Mouse (Mus musculus): ENCODE results near the gene Ap2s1. TPM values are rescaled to one million over a fixed set of nuclear protein-coding genes. Genes with fewer than 3 reads are reported as not detected.
"Not testable (repeated sequence)": the region's sequence is repeated elsewhere in the genome, so short reads cannot be mapped to it uniquely, and the experiment has no call there.

The Ap2s1 gene
- polyA plus RNA-seq, 1 experiment, result 418 TPM

DNA sequence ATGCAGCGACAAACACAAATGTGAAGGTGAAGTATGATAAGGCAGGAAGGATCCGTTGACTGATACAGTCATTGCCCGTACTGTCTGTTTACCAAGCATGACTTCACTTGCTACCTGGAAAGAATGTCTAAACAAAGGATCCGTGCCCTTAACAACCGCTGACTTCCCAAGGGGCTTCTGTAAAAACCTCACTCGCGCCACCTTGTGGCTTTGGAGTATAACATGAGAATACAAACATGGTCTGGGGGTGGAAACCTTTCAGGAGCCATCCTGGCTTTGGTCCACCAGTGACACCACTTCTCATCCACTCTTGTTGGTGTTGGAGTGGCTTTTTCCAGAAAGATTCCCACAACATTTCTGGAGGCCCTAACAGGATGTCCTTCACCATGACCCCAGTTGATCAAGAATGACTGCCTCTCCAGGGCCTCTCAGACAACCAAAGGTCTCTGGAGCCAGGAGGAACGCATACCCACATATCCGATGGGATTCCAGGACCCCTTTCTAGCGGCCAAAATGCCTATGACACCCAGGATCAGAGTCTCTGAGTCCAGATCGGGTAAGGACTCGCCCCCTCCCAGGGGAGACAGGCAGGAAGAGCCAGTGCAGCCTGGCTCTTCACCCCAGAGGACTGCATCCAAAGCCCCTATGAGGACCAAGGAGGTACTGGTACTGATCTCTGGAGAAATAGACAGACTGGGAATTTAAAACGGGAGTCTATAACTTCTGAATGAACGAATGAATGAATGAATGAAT, 9.4 kb upstream of the Ap2s1 start:
- no peaks in the 10 kb centered on the region for H3K27me3 ChIP-seq (ENCODE audit: control insufficient read depth, insufficient read depth, low read length)
- H3K4me1 ChIP-seq (replicated peaks; ENCODE audit: control insufficient read depth, insufficient read depth, low read length), result peaks cover 7% of the 10 kb centered on the region
- WGBS, result 29% methylated on average over 14 of the region's 14 CpGs
- DNase-seq, result peak; percentile 73
- no peaks in the 10 kb centered on the region for H3K36me3 ChIP-seq (ENCODE audit: control insufficient read depth, insufficient read depth, low read length)
- no peak overlapping the region for H3K4me3 ChIP-seq (ENCODE audit: control insufficient read depth, insufficient read depth, low read length)
- H3K27ac ChIP-seq (ENCODE audit: control insufficient read depth, insufficient read depth, low read length), result no peak overlapping the region
- no peak for TF ChIP-seq CTCF (IDR thresholded peaks at IDR 0.05; ENCODE audit: borderline replicate concordance, control insufficient read depth, extremely low read depth, insufficient read depth, low read length, poor library complexity)
- no peak for TF ChIP-seq POLR2A (IDR thresholded peaks at IDR 0.05; ENCODE audit: control insufficient read depth, extremely low read depth, insufficient read depth, low read length, poor library complexity)

DNA sequence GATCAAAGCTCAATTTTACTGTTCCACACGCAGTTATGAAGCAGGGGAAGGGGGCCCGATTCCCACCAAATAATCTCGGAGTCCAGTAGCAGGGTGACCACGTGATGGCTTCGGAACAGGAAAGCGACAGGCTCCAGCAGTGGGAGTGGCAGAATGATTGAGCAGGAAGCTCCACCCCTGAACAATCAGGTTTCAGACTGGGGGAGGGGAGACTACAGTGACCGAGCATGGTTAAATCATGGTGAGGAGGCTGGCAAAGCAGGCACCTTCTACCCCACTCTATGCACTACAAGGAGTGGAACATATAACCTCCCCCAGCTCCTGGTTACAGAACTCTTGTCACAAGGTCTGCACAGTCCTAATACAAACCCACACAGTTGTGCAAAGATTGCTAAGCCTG, 8.6 kb upstream of the Ap2s1 start:
- not testable (repeated sequence) for DNase-seq; H3K27me3 ChIP-seq (ENCODE audit: control insufficient read depth, insufficient read depth, low read length); H3K4me3 ChIP-seq (ENCODE audit: control insufficient read depth, insufficient read depth, low read length); H3K36me3 ChIP-seq (ENCODE audit: control insufficient read depth, insufficient read depth, low read length); H3K27ac ChIP-seq (ENCODE audit: control insufficient read depth, insufficient read depth, low read length); H3K4me1 ChIP-seq (replicated peaks; ENCODE audit: control insufficient read depth, insufficient read depth, low read length)
- WGBS, result 2% methylated on average over 7 of the region's 7 CpGs

DNA sequence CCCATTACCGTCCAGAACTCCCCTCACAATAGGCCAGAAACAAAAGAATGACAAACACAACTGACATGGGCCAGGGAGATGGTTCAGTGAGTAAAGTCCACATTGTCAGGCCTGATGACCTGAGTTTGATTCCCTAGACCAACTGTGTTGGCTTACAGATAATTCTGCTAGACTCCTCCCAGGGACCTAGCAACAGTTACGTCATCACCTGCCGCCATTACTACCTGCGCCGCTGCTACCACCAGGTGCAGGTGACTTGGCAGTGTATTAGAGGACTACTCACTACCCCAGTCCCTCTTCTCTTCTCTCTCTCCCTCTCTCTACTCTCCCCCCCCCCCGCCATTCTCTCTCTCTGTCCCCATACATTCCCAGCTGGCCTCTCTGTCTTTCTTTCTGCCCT, 7.4 kb upstream of the Ap2s1 start:
- no peaks in the 10 kb centered on the region for H3K27me3 ChIP-seq (ENCODE audit: control insufficient read depth, insufficient read depth, low read length)
- H3K36me3 ChIP-seq (ENCODE audit: control insufficient read depth, insufficient read depth, low read length), result no peaks in the 10 kb centered on the region
- H3K27ac ChIP-seq (ENCODE audit: control insufficient read depth, insufficient read depth, low read length), result no peak overlapping the region
- WGBS, result 97% methylated on average over 6 of the region's 6 CpGs
- TF ChIP-seq POLR2A (IDR thresholded peaks at IDR 0.05; ENCODE audit: control insufficient read depth, extremely low read depth, insufficient read depth, low read length, poor library complexity) (no peak), CTCF (IDR thresholded peaks at IDR 0.05; ENCODE audit: borderline replicate concordance, control insufficient read depth, extremely low read depth, insufficient read depth, low read length, poor library complexity) (no peak)
- DNase-seq, result no peak
- H3K4me1 ChIP-seq (replicated peaks; ENCODE audit: control insufficient read depth, insufficient read depth, low read length), result peaks cover 7% of the 10 kb centered on the region
- H3K4me3 ChIP-seq (ENCODE audit: control insufficient read depth, insufficient read depth, low read length), result no peak overlapping the region

DNA sequence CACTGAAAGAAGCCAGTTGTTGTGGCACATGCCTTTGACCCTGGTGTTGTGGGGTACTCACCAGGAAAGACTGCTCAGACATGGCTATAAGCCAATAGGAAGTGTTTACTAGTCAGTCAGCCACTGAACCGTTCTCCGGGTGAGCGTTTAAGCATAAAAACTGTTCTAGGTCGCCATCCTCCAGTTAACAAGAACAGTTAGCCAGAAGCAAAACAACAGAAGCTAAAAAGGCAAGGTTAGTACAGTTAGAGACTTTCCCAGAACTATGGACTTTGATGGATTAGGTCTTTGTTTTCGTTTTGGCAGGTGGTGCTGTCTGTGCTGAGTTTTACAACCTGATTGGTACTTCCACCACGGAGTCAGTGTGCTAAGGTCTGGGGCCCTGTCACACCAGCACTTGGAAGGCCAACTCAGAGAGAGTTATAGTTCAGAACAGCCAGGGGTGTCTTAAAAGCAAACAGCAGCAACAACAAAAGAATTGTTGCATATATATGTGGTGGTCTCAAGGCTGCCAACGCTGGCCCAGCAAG, 6.3 kb upstream of the Ap2s1 start:
- 55% methylated on average over 7 of the region's 7 CpGs for WGBS
- H3K4me3 ChIP-seq (ENCODE audit: control insufficient read depth, insufficient read depth, low read length), result no peak overlapping the region
- TF ChIP-seq CTCF (IDR thresholded peaks at IDR 0.05; ENCODE audit: borderline replicate concordance, control insufficient read depth, extremely low read depth, insufficient read depth, low read length, poor library complexity) (no peak), POLR2A (IDR thresholded peaks at IDR 0.05; ENCODE audit: control insufficient read depth, extremely low read depth, insufficient read depth, low read length, poor library complexity) (no peak)
- H3K27me3 ChIP-seq (ENCODE audit: control insufficient read depth, insufficient read depth, low read length), result no peaks in the 10 kb centered on the region
- no peaks in the 10 kb centered on the region for H3K36me3 ChIP-seq (ENCODE audit: control insufficient read depth, insufficient read depth, low read length)
- DNase-seq, result no peak
- 0 out of 2 replicates have a peak overlapping the region, but pooled peaks have one; percentile 10 for H3K27ac ChIP-seq (ENCODE audit: control insufficient read depth, insufficient read depth, low read length)
- H3K4me1 ChIP-seq (replicated peaks; ENCODE audit: control insufficient read depth, insufficient read depth, low read length), result peaks cover 7% of the 10 kb centered on the region

DNA sequence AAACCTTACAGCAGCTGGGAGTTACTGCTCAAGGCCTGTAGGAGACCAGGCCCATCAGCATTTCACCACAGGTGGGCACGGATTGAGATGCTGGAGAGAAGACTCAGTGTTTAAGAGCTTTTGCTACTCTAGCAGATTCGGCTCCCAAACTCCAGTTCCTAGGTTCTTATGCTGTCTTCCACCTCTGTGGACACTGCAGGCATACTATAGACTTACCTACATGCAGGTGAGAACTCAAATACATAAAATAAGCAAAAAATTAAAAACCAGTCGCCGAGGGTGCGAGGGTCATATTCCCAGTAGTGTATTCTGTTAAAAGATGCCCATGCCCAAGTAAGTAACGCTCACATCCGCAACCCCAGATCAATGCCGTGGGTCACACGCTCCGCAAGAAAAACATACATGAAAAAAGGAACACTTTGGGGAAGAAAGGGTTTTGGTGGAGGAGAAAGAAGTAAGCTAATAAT, 571 bp upstream of the Ap2s1 start:
- no peaks in the 10 kb centered on the region for H3K36me3 ChIP-seq (ENCODE audit: control insufficient read depth, insufficient read depth, low read length)
- TF ChIP-seq CTCF (IDR thresholded peaks at IDR 0.05; ENCODE audit: borderline replicate concordance, control insufficient read depth, extremely low read depth, insufficient read depth, low read length, poor library complexity) (no peak), POLR2A (IDR thresholded peaks at IDR 0.05; ENCODE audit: control insufficient read depth, extremely low read depth, insufficient read depth, low read length, poor library complexity) (no peak)
- DNase-seq, result no peak
- H3K27ac ChIP-seq (ENCODE audit: control insufficient read depth, insufficient read depth, low read length), result no peak overlapping the region
- H3K4me1 ChIP-seq (replicated peaks; ENCODE audit: control insufficient read depth, insufficient read depth, low read length), result peaks cover 11% of the 10 kb centered on the region
- H3K4me3 ChIP-seq (ENCODE audit: control insufficient read depth, insufficient read depth, low read length), result no peak overlapping the region
- 64% methylated on average over 10 of the region's 10 CpGs for WGBS
- H3K27me3 ChIP-seq (ENCODE audit: control insufficient read depth, insufficient read depth, low read length), result no peaks in the 10 kb centered on the region

DNA sequence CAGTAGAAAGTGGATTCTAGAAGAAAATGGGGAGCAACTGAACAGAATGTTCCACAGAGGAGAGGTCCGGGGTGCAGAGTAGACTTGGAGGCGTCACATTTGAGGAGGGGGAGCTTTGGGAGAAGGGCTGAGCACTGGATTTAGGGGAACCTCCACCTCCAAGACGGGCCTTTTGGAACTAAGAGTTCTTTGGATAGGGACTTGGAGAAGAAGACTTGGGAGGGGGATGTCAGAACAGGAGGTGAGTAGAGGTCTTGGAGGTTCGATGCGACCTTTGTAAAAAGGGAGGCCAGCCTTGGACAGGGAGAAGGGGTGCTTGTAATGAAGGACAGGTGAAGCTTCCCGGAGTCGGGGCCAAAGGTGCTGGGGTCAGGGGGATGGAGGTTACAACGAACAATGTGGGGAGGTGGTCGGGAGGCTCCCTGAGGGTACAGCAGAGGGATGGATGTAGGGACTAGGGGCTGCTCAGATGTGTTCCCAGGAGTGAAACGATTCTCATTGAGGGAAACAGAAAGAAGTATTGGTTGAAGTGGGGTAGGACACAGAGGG, 920 bp downstream of the Ap2s1 start:
- peaks cover 4% of the 10 kb centered on the region; the same call in 1 of the 2 replicates for H3K36me3 ChIP-seq (ENCODE audit: control insufficient read depth, insufficient read depth, low read length)
- H3K27ac ChIP-seq (ENCODE audit: control insufficient read depth, insufficient read depth, low read length), result peak overlapping the region; percentile 17; the same call in 1 of the 2 replicates
- TF ChIP-seq POLR2A (IDR thresholded peaks at IDR 0.05; ENCODE audit: control insufficient read depth, extremely low read depth, insufficient read depth, low read length, poor library complexity), result no peak
- TF ChIP-seq CTCF (IDR thresholded peaks at IDR 0.05; ENCODE audit: borderline replicate concordance, control insufficient read depth, extremely low read depth, insufficient read depth, low read length, poor library complexity), result no peak
- no peaks in the 10 kb centered on the region for H3K27me3 ChIP-seq (ENCODE audit: control insufficient read depth, insufficient read depth, low read length)
- 38% methylated on average over 10 of the region's 10 CpGs for WGBS
- H3K4me3 ChIP-seq (ENCODE audit: control insufficient read depth, insufficient read depth, low read length), result peak overlapping the region; percentile 94
- peaks cover 11% of the 10 kb centered on the region for H3K4me1 ChIP-seq (replicated peaks; ENCODE audit: control insufficient read depth, insufficient read depth, low read length)
- peak; percentile 9 for DNase-seq
